Mouse (Mus musculus): ENCODE results near the gene Arg2.
A peak's percentile ranks its signal among the peaks of the same experiment; 100 is the strongest.

Gene Arg2

DNA sequence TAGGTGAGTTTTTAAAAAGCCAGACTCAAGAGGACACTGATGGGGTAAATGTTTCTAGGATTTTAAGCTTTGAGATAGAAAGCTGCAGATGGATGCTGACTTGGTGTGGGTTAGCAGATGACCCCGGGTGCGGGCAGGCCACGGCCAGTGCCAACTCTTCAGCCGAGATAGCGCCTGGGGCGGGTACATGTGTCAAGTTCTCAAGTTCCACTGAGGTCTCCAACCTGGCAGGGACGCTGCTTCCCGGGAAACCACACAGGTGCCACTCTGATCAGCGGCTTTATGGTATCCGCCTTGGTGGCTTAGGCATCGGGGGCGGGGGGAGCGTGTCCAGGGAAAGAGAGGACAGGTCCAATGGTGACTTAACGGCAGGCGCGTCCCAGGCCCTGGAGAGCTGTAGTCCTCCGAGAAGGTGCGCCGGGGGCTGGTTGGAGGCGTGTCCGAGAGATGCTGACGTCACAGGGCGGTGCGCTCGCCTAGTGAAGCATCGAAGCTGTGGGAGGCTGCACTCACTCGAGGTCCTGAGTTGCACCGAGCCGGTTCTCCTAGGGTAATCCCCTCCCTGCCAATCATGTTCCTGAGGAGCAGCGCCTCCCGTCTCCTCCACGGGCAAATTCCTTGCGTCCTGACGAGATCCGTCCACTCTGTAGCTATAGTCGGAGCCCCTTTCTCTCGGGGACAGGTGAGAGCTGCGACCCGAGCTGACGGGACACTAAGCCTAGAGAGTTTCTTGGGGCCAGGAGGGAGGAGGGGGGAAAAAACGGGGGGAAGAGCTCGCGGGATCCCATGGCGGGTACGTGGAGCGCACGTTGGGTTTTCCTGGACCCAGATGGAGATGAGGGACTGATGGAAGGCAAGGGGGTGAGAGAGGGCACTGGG is at the start of gene Arg2:
TSS of gene Arg2 (plus strand) at position 479 of the 879 bp plus-strand sequence.
- DNase-seq, result peak; percentile 86 to 87

GRCm38 (mm10) chr12:79089182-79089812 is 41.3 kb upstream of the Arg2 start, which contains the start of gene Pigh:
Gene Pigh (minus strand): TSS chr12:79089651.
- peak; percentile 90 to 93 for DNase-seq

DNA sequence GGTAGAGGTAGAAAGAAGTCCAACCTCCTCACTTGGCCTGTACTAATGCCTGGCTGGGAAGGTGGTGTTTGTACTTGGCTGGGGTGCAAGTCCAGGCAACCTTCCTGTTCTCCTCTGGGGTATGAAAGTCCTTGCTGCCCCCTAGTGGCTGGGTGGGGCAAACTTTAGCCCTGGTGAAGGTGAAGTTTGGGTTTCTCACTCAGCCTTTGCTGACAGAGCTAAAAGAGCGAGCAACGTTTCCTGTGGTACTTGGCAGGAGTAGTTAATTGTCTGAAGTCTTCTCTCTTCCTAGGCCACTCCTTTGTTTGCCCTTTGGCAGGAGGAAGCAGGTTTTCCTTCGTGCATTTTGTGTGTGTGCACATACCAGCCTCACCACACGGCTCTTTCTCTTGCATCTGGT is 38.0 kb upstream of the Arg2 start:
- DNase-seq, result peak; percentile 77 to 83

GRCm38 (mm10) chr12:79097106-79097752 is 33.3 kb upstream of the Arg2 start:
- DNase-seq, result peak; percentile 37 to 61

GRCm38 (mm10) chr12:79103773-79104172 is 26.8 kb upstream of the Arg2 start:
- DNase-seq, result peak; percentile 55 to 82

DNA sequence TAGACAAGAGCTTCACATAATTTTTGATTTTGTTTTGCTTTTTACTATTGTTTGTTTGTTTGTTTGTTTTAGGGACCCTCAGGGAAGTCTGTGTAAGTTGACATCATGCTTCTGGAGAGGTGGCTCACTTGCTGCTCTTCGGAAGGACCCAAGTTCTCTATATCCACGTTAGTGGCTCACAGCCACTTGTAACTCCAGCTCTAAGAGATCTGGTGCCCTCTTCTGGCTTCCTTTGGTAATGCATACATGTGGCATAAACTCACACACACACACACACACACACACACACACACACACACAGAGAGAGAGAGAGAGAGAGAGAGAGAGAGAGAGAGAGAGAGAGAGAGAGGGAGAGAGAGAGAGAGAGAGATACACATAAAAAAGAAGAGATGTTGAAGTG is 26.0 kb upstream of the Arg2 start:
- peak in 1 of 2 experiments; percentile 36 for DNase-seq

- peak; percentile 50 to 54 for DNase-seq
Observed at GRCm38 (mm10) chr12:79105312-79105711, 25.3 kb upstream of the Arg2 start.

DNA sequence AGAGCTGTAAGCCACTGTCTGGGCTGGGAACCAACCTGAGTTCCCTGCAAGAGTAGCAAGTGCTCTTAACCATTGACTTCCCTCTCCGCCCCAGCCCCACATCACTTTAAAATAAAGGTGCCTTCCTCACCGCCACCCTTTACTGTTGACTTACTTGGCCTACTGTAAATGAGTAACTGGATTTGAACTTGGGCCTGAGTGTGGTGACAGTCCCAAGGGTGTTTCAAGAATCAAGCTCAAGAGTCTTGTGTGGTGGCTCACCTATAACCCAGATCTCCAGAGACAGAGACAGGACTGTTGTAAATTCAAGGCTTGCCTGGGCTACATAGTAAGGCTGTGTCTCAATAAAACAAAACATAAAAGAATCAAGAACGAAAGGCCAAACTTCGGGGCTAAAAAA is 11.6 kb upstream of the Arg2 start:
- DNase-seq, result peak; percentile 31 to 55

DNA sequence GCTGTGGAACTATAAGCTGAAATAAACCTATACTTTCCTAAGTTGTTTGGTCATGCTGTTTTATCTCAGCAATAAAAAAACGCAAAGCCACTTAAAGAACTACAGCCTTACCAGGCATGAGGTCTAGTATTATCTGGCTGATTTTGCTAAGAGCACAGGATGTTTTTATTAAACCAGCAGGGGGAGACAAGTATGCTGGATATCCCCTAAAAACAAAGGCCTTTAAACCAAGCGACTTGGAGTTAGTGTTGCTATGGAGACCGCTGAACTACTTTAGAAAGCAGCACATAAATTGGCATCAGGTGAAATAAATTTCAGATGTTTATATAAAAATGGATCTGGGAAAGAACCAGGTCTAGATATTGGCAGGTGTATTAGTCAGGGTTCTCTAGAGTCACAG is 7.8 kb upstream of the Arg2 start:
- no peak for DNase-seq

DNA sequence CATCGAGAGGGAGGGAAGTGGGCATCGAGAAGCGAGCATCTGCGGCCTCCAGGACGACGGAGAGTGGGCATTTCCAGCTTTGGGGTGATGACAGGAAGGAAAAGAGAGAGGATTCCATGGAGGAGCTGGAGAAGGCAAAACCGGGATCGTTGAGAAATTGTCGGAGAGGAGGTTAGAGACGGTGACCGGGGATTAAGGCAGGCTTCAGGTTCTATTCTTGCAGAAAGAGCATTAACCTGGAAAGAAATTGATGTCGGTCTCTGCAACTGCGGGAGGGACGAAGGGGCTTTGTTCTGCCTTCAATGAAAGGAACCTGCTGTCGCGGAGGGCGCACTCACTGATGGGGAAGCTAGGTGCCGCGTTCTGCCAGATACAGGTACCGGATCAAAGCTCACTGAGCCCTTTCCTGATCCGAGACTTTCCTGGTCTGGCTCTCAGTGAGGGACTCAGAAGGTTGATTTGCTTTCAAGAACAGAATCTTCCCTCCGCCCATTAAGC is 650 bp downstream of the Arg2 start:
- DNase-seq, result no peak

DNA sequence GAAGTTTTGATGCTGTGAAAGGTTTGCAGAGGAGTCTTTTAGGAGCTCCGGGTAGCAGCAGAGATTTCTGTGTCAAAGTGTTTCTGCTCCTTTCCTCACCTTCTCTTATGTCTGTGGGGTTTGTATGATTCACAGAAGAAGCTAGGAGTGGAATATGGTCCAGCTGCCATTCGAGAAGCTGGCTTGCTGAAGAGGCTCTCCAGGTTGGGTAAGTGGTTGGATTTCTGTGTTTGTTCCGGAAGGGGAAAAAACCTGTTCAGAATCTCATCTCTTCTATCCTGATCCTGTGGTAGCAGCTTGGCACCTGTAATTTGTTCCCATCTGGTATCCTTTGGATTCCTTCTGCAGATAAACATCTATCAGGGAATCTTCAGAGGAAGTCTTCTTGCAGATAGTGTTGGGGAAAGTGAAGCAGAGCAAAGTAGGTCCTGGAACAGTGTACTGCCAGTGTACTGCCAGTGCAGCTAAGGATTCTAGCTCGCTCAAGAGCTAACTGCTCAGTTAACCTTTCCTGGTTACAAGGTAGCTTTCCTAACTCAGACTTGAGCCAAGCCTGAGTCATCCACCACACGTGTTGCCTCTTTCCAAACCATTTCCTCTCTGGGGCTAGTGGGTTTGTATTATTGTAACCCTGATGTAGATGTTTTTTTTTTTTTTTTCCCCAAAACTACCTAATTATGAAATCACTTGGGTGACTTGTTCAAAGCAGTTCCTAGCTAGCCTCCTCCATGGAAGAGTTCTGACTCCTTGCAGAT is 1.3 kb downstream of the Arg2 start:
- DNase-seq, result no peak

DNA sequence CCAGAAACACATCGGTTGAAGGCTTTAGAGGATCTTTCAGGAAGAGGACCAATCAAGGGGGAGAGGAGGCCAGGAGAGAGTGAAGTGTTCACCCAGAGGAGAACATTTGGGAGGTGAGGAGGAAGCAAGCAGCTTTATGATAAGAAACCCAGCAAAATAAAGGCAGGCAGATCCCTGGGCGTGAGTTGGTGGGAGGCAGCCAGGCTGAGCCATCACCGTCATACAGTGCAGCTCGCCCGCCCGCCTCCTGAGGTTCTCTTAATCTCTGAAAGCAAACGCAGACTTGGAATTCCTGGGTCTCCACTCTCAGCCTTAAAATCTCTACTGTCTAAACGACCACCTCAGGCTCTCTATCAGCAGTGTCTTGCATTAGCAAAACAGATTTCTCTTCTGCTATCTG is 4.1 kb downstream of the Arg2 start:
- DNase-seq, result no peak

GRCm38 (mm10) chr12:79135105-79135504 is 4.5 kb downstream of the Arg2 start:
- DNase-seq, result peak in 1 of 2 experiments; percentile 11

- no peak for DNase-seq
Observed at GRCm38 (mm10) chr12:79136949-79137348, 6.4 kb downstream of the Arg2 start.

GRCm38 (mm10) chr12:79138999-79139398 is 8.4 kb downstream of the Arg2 start:
- DNase-seq, result no peak

GRCm38 (mm10) chr12:79139417-79139816 is 8.8 kb downstream of the Arg2 start:
- no peak for DNase-seq

GRCm38 (mm10) chr12:79140811-79141210 is 10.2 kb downstream of the Arg2 start:
- DNase-seq, result no peak

DNA sequence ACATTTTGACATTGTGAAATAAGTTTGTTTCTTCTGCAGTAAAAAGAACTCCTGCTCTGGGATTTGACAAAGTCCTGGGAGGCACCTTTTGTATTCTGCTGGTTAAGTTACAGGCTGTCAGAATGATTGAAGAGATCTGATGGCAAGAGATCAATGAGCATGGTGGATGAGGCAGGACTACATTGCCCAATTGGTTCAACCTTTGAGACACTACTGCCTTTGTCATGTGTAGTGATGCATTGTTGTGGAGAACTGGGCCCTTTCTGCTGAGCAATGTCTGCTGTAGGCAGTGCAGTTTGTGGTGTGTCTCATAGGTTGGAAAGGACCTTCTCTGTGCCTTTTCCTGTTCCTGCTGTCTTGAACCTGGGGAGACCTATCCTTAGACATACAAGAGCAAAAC is 10.8 kb downstream of the Arg2 start:
- DNase-seq, result no peak

DNA sequence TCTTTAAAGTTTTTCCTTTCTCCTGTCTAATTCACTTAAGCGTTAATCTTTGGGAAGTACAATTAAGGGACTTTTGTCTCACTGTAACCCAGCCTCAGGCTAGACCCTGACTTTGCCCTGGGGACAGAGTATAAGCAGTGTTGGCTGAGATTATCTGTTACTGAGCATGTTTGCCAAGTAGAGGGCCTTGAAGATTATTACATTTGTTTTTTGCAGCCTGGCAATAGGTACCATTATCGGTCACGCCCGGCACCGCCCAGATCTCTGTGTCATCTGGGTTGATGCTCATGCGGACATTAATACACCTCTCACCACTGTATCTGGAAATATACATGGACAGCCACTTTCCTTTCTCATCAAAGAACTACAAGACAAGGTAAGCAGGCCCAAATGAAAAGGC is 19.1 kb downstream of the Arg2 start:
- DNase-seq, result no peak

- no peak for DNase-seq
Observed at GRCm38 (mm10) chr12:79162876-79163275, 32.3 kb downstream of the Arg2 start.

- no peak for DNase-seq
Observed at GRCm38 (mm10) chr12:79169173-79169572, 38.6 kb downstream of the Arg2 start.

GRCm38 (mm10) chr12:79170421-79170820 is 39.8 kb downstream of the Arg2 start:
- DNase-seq, result no peak

Data from kidney, postnatal 36 days (tissue).